Comparison of ENCODE assay signal across 31 mouse cellular contexts in genomic region chr9:98142121-98142520, GRCm38 (mm10).
"Had no signal": no experiment of that assay in that cellular context is flagged by ENCODE, and none has a peak within 500 bp of the region (broad histone marks: within the 10 kb centered on the region; RNA-seq: fewer than 3 reads in every experiment).

No protein-coding gene starts in this region.

- H3K36me3 ChIP-seq: limb, embryonic 12.5 days; limb, embryonic 13.5 days; limb, embryonic 15.5 days; liver, embryonic 12.5 days; liver, embryonic 13.5 days; liver, embryonic 15.5 days; lung, embryonic 15.5 days; midbrain, embryonic 10.5 days; midbrain, embryonic 12.5 days; midbrain, embryonic 13.5 days; midbrain, embryonic 15.5 days had no signal

- H3K27ac ChIP-seq: left cerebral cortex, adult 2 months; limb, embryonic 12.5 days; limb, embryonic 13.5 days; limb, embryonic 15.5 days; liver, embryonic 12.5 days; liver, embryonic 13.5 days; liver, embryonic 14.5 days; liver, embryonic 15.5 days; lung, embryonic 15.5 days; macrophage; midbrain, embryonic 10.5 days; midbrain, embryonic 12.5 days; midbrain, embryonic 13.5 days; midbrain, embryonic 15.5 days had no signal

- H3K9me3 ChIP-seq: limb, embryonic 12.5 days; limb, embryonic 13.5 days; limb, embryonic 15.5 days; liver, embryonic 12.5 days; liver, embryonic 13.5 days; lung, embryonic 15.5 days; midbrain, embryonic 10.5 days; midbrain, embryonic 12.5 days; midbrain, embryonic 13.5 days; midbrain, embryonic 15.5 days had no signal

- DNase-seq: left cerebral cortex, postnatal 4 days; liver; liver, embryonic 13.5 days; liver, postnatal 0 days; lung, adult 18-20 months; lung, adult 2 months; lung, embryonic 14.5 days; lung, postnatal 10 days; lung, postnatal 14 days; lung, postnatal 36 days; lung, postnatal 4 days; midbrain, embryonic 14.5 days had no signal

- ATAC-seq: liver, embryonic 12.5 days; liver, postnatal 0 days; lung, postnatal 0 days; midbrain, embryonic 13.5 days; midbrain, embryonic 15.5 days; midbrain, embryonic 16.5 days had no signal

- H3K4me3 ChIP-seq: left cerebral cortex, adult 2 months; limb, embryonic 12.5 days; limb, embryonic 13.5 days; limb, embryonic 15.5 days; liver, embryonic 12.5 days; liver, embryonic 13.5 days; liver, embryonic 15.5 days; lung, embryonic 15.5 days; megakaryocyte, embryonic 14.5 days; midbrain, embryonic 10.5 days; midbrain, embryonic 12.5 days; midbrain, embryonic 13.5 days; midbrain, embryonic 15.5 days; myocyte had no signal

- H3K4me1 ChIP-seq: limb, embryonic 12.5 days; limb, embryonic 13.5 days; limb, embryonic 15.5 days; liver, embryonic 12.5 days; liver, embryonic 13.5 days; liver, embryonic 15.5 days; lung, embryonic 15.5 days; megakaryocyte, embryonic 14.5 days; midbrain, embryonic 10.5 days; midbrain, embryonic 12.5 days; midbrain, embryonic 13.5 days; midbrain, embryonic 15.5 days had no signal

- H3K9ac ChIP-seq: limb, embryonic 12.5 days; limb, embryonic 13.5 days; limb, embryonic 15.5 days; liver, embryonic 12.5 days; liver, embryonic 13.5 days; liver, embryonic 14.5 days; liver, embryonic 15.5 days; liver, postnatal 0 days; lung, embryonic 14.5 days; lung, embryonic 15.5 days; midbrain, embryonic 12.5 days; midbrain, embryonic 13.5 days; midbrain, embryonic 15.5 days had no signal

- H3K4me2 ChIP-seq: limb, embryonic 12.5 days; limb, embryonic 13.5 days; limb, embryonic 15.5 days; liver, embryonic 11.5 days; liver, embryonic 12.5 days; liver, embryonic 13.5 days; liver, embryonic 15.5 days; lung, embryonic 14.5 days; lung, embryonic 15.5 days; midbrain, embryonic 11.5 days; midbrain, embryonic 12.5 days; midbrain, embryonic 13.5 days; midbrain, embryonic 15.5 days had no signal

- H3K27me3 ChIP-seq: limb, embryonic 12.5 days; limb, embryonic 13.5 days; limb, embryonic 15.5 days; liver, embryonic 12.5 days; liver, embryonic 13.5 days; liver, embryonic 15.5 days; lung, embryonic 15.5 days; megakaryocyte, embryonic 14.5 days; midbrain, embryonic 12.5 days; midbrain, embryonic 13.5 days; midbrain, embryonic 15.5 days had no signal
